Mouse (Mus musculus) lung, embryonic 16.5 days (tissue): Measurements from ENCODE around the gene Gsta3. TPM values are rescaled to one million over a fixed set of nuclear protein-coding genes. Genes with fewer than 3 reads are reported as not detected.
A peak's percentile ranks its signal among the peaks of the same experiment; 100 is the strongest.
"Not testable (repeated sequence)": the region's sequence is repeated elsewhere in the genome, so short reads cannot be mapped to it uniquely, and the experiment has no call there.

ENCODE experiments used
- ATAC-seq: fragments of 200-750 bp; cut with Nextera tagmentation; 2 replicates; pipeline ENCODE4 v1.8.0; 2017; ENCODE audit warnings: low read depth, mild to moderate bottlenecking, moderate library complexity
- H3K27ac ChIP-seq: fragments of 300-500 bp; sonication (generic); 2 replicates; pipeline ENCODE4 v1.5.1; 2014; ENCODE audit warnings: mild to moderate bottlenecking, control low read depth, low read length
- H3K27me3 ChIP-seq: fragments of 300-500 bp; sonication (generic); 2 replicates; pipeline ENCODE4 v1.6.1; 2014; ENCODE audit warnings: low read depth, low read length, mixed read lengths; ENCODE audit not compliant: control insufficient read depth, insufficient read depth
- H3K36me3 ChIP-seq: fragments of 300-500 bp; sonication (generic); 2 replicates; pipeline ENCODE4 v1.6.1; 2014; ENCODE audit warnings: low read length; ENCODE audit not compliant: control insufficient read depth, insufficient read depth
- H3K4me1 ChIP-seq: fragments of 300-500 bp; sonication (generic); replicated peaks from 2 replicates; pipeline ENCODE4 v1.6.1; 2014; ENCODE audit warnings: low read length, mixed read lengths; ENCODE audit not compliant: control insufficient read depth, insufficient read depth
- H3K4me2 ChIP-seq: fragments of 300-500 bp; sonication (generic); 2 replicates; pipeline ENCODE4 v1.6.1; 2014; ENCODE audit warnings: low read depth, low read length, control low read depth
- H3K4me3 ChIP-seq: fragments of 300-500 bp; sonication (generic); 2 replicates; pipeline ENCODE4 v1.5.1; 2014; ENCODE audit warnings: mild to moderate bottlenecking, low read length, control low read depth
- H3K9ac ChIP-seq: fragments of 300-500 bp; sonication (generic); 2 replicates; pipeline ENCODE4 v1.6.1; 2014; ENCODE audit warnings: low read length, control low read depth
- H3K9me3 ChIP-seq: fragments of 300-500 bp; sonication (generic); 2 replicates; pipeline ENCODE4 v1.6.1; 2016; ENCODE audit warnings: low read length; ENCODE audit not compliant: control insufficient read depth
- WGBS: fragments of 180-500 bp; shearing (Covaris S2); extraction: QIAGEN DNeasy Blood & Tissue Kit; methylation state at CpG from one replicate; pipeline ENCODE4 v1.1.7; 2014; 5-methylcytosine and 5-hydroxymethylcytosine counted together
- polyA plus RNA-seq: library from polyadenylated mRNA; unstranded; fragments of >200 nt; fragmentation: Nextera tagmentation; extraction: Ambion mirVana; gene quantifications from 2 replicates; pipeline ENCODE4 v1.2.1, GENCODE M21; 2015

Gene Gsta3
- polyA plus RNA-seq, 1 experiment from 2014 or later: 2.5 TPM

- no peak overlapping the region for H3K4me2 ChIP-seq
- H3K27me3 ChIP-seq: no peaks in the 10 kb centered on the region
- H3K9ac ChIP-seq: no peak overlapping the region
- ATAC-seq: no peak
- H3K27ac ChIP-seq: no peak overlapping the region
- no peaks in the 10 kb centered on the region for H3K4me1 ChIP-seq
- H3K36me3 ChIP-seq: no peaks in the 10 kb centered on the region
- 65% methylated on average over 2 of the region's 2 CpGs for WGBS
- no peak overlapping the region for H3K4me3 ChIP-seq
- H3K9me3 ChIP-seq: no peaks in the 10 kb centered on the region
These were observed 39.9 kb downstream of the Gsta3 start for GRCm38 (mm10) chr1:21280306-21280705.

- H3K9me3 ChIP-seq, ATAC-seq, H3K4me2 ChIP-seq, H3K27me3 ChIP-seq, H3K9ac ChIP-seq, H3K36me3 ChIP-seq, H3K4me3 ChIP-seq, H3K4me1 ChIP-seq, H3K27ac ChIP-seq: not testable (repeated sequence)
- WGBS: 87% methylated on average over 2 of the region's 2 CpGs
These were observed 44.3 kb downstream of the Gsta3 start for GRCm38 (mm10) chr1:21284644-21285043.

GRCm38 (mm10) chr1:21291394-21291793 lies 51.0 kb downstream of the Gsta3 start:
- H3K4me1 ChIP-seq: no peaks in the 10 kb centered on the region
- H3K27me3 ChIP-seq: no peaks in the 10 kb centered on the region
- 80% methylated on average over 4 of the region's 4 CpGs for WGBS
- H3K36me3 ChIP-seq: no peaks in the 10 kb centered on the region
- H3K4me3 ChIP-seq: no peak overlapping the region
- no peak overlapping the region for H3K27ac ChIP-seq
- ATAC-seq: no peak
- H3K9me3 ChIP-seq: no peaks in the 10 kb centered on the region
- no peak overlapping the region for H3K4me2 ChIP-seq
- no peak overlapping the region for H3K9ac ChIP-seq

- ATAC-seq: no peak
- H3K27me3 ChIP-seq: no peaks in the 10 kb centered on the region
- no peak overlapping the region for H3K4me3 ChIP-seq
- no peaks in the 10 kb centered on the region for H3K36me3 ChIP-seq
- WGBS: 61% methylated on average over 1 of the region's 1 CpGs
- H3K27ac ChIP-seq: no peak overlapping the region
- H3K9me3 ChIP-seq: no peaks in the 10 kb centered on the region
- H3K4me2 ChIP-seq: no peak overlapping the region
- H3K9ac ChIP-seq: no peak overlapping the region
- H3K4me1 ChIP-seq: no peaks in the 10 kb centered on the region
These were observed 52.2 kb downstream of the Gsta3 start for GRCm38 (mm10) chr1:21292590-21292989.

- Histone ChIP-seq H3K4me3 (no peak overlapping the region), H3K27ac (no peak overlapping the region), H3K4me1 (no peaks in the 10 kb centered on the region), H3K4me2 (no peak overlapping the region), H3K9ac (no peak overlapping the region), H3K36me3 (no peaks in the 10 kb centered on the region), H3K9me3 (no peaks in the 10 kb centered on the region), H3K27me3 (no peaks in the 10 kb centered on the region)
- ATAC-seq: peak; percentile 38
- WGBS: 84% methylated on average over 1 of the region's 1 CpGs
These were observed 55.8 kb downstream of the Gsta3 start for GRCm38 (mm10) chr1:21296169-21296568.

- no peaks in the 10 kb centered on the region for H3K36me3 ChIP-seq
- WGBS: 93% methylated on average over 4 of the region's 4 CpGs
These were observed 57.7 kb downstream of the Gsta3 start for GRCm38 (mm10) chr1:21298114-21298513.

GRCm38 (mm10) chr1:21299826-21300225 lies 59.4 kb downstream of the Gsta3 start:
- Histone ChIP-seq H3K9me3 (no peaks in the 10 kb centered on the region), H3K4me1 (no peaks in the 10 kb centered on the region), H3K9ac (no peak overlapping the region), H3K4me3 (no peak overlapping the region), H3K36me3 (no peaks in the 10 kb centered on the region), H3K27ac (no peak overlapping the region), H3K27me3 (no peaks in the 10 kb centered on the region), H3K4me2 (no peak overlapping the region)
- no peak for ATAC-seq
- WGBS: 47% methylated on average over 3 of the region's 3 CpGs

More at GRCm38 (mm10) chr1:21298114-21298513, 57.7 kb downstream of the Gsta3 start:
- no peak for ATAC-seq
- Histone ChIP-seq H3K9me3 (no peaks in the 10 kb centered on the region), H3K4me2 (no peak overlapping the region), H3K4me3 (no peak overlapping the region), H3K4me1 (no peaks in the 10 kb centered on the region), H3K9ac (no peak overlapping the region), H3K27ac (no peak overlapping the region), H3K27me3 (no peaks in the 10 kb centered on the region)

- H3K27me3 ChIP-seq: no peaks in the 10 kb centered on the region
- 67% methylated on average over 3 of the region's 3 CpGs for WGBS
- no peak for ATAC-seq
- H3K9ac ChIP-seq: no peak overlapping the region
- no peak overlapping the region for H3K27ac ChIP-seq
- no peaks in the 10 kb centered on the region for H3K4me1 ChIP-seq
- H3K36me3 ChIP-seq: no peaks in the 10 kb centered on the region
- H3K4me2 ChIP-seq: no peak overlapping the region
- H3K9me3 ChIP-seq: no peaks in the 10 kb centered on the region
- H3K4me3 ChIP-seq: no peak overlapping the region
These were observed 61.3 kb downstream of the Gsta3 start for GRCm38 (mm10) chr1:21301686-21302085.

- no peak overlapping the region for H3K27ac ChIP-seq
- no peaks in the 10 kb centered on the region for H3K9me3 ChIP-seq
- no peaks in the 10 kb centered on the region for H3K27me3 ChIP-seq
- no peak for ATAC-seq
- no peaks in the 10 kb centered on the region for H3K4me1 ChIP-seq
- 61% methylated on average over 3 of the region's 3 CpGs for WGBS
- no peak overlapping the region for H3K4me2 ChIP-seq
- no peak overlapping the region for H3K9ac ChIP-seq
- no peaks in the 10 kb centered on the region for H3K36me3 ChIP-seq
- H3K4me3 ChIP-seq: no peak overlapping the region
These were observed 63.8 kb downstream of the Gsta3 start for GRCm38 (mm10) chr1:21304174-21304573.

- H3K27ac ChIP-seq: no peak overlapping the region
- no peak for ATAC-seq
- no peaks in the 10 kb centered on the region for H3K4me1 ChIP-seq
- H3K27me3 ChIP-seq: no peaks in the 10 kb centered on the region
- 71% methylated on average over 4 of the region's 4 CpGs for WGBS
- no peaks in the 10 kb centered on the region for H3K36me3 ChIP-seq
- H3K4me3 ChIP-seq: no peak overlapping the region
- H3K9ac ChIP-seq: no peak overlapping the region
- H3K9me3 ChIP-seq: no peaks in the 10 kb centered on the region
- H3K4me2 ChIP-seq: no peak overlapping the region
These were observed 64.3 kb downstream of the Gsta3 start for GRCm38 (mm10) chr1:21304646-21305045.
